Mouse (Mus musculus): ENCODE results near the gene Ifi27. TPM values are rescaled to one million over a fixed set of nuclear protein-coding genes. Genes with fewer than 3 reads are reported as not detected.

Gene Ifi27
- polyA plus RNA-seq, 1 experiment from 2014 or later: 8.4 TPM

DNA sequence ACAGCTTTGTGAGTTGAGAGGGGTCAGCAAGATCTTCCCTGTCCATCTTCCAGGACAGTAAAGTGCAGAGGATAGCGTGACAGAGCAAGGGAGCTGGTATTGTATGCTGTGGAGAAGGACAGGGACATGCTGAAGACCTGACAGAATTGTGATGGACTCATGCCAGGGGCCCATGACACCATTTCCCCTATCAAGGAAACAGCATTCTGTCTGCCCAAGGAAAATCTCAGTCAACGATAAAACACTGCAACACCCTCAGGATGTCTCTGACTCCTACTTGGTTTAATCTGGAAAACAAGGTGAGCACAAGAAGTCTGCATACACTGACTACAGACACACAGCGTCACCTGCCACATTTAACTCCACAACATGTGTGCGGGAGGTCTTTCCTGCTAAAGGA, 26.3 kb upstream of the Ifi27 start, which contains the start of gene 9330161L09Rik:
Gene 9330161L09Rik, minus strand, starts transcription at position 101 of the 400 bp plus-strand sequence.
- no peaks in the 10 kb centered on the region for H3K9me3 ChIP-seq (ENCODE audit: control insufficient read depth, low read length)
- H3K27ac ChIP-seq (ENCODE audit: low read length): no peak within 1 kb of the TSS
- no peak within 1 kb of the TSS for H3K4me3 ChIP-seq (replicated peaks; ENCODE audit: low read length)
- no peak for ATAC-seq
- no peaks in the 10 kb centered on the region for H3K27me3 ChIP-seq (replicated peaks; ENCODE audit: control insufficient read depth, insufficient read depth, low read length)
- peaks cover 45% of the 10 kb centered on the region for H3K36me3 ChIP-seq (ENCODE audit: control insufficient read depth, insufficient read depth)
- H3K4me2 ChIP-seq (ENCODE audit: low read length): no peak within 1 kb of the TSS
- H3K9ac ChIP-seq (replicated peaks; ENCODE audit: low read depth, low read length): no peak within 1 kb of the TSS
- H3K4me1 ChIP-seq (replicated peaks; ENCODE audit: control insufficient read depth, insufficient read depth, low read length): no peaks in the 10 kb centered on the region
- 95% methylated on average over 4 of the region's 4 CpGs for WGBS

DNA sequence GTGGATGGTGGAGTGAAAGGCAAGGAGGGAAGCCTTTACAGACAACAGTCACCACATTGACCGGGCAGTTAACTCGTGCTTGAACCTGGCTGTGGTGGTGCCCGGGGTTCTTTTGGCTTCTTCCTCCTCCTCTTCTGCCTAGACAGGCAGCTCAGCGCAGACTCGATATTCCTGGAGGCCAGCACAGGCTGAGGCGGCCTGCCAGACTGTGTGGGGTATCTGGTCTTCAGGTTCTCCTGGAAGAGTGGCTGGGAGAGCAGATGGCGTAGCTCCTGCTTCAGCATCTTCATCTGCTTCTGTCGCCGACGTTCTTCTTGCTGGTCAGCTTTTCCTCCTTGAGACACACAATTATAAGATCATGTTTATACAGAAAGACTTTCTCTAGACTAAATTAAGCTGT, 25.9 kb upstream of the Ifi27 start:
- Histone ChIP-seq H3K4me2 (ENCODE audit: low read length) (no peak overlapping the region), H3K9ac (replicated peaks; ENCODE audit: low read depth, low read length) (no peak overlapping the region)
- no peak for ATAC-seq

DNA sequence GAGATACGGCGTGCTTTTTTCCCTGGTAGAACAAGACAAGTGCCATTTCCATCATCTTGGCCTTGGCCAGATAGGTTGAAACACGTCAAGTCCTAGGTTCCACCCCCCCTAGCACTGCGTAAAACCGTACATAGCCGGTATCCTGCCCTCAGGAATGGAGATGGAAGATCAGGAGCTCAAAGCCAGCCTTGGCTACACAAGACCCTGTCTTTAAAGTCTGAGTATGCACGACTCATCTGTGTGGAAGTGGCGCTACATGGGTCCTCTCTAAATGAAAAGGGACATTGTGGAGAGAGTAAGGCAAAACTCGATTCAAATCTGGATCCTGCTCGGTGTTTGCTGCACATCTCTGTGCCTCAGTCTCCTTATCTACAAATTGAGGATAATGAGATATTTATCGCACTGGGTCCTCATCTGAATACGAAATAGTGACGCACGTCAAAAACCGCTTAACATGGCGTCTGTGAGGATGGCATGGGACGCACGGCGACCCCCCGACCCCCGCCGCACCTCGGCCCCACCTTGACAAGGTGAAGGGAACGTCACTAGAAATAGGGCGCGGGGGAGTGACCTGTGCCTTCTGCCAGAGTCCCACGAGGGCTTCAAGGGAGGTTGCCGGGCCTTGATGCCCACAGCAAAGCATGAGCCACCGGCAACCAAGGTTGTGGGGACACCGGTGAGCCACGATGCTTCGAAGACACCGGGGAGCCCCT, 8.8 kb upstream of the Ifi27 start:
- Histone ChIP-seq H3K27me3 (replicated peaks; ENCODE audit: control insufficient read depth, insufficient read depth, low read length) (no peaks in the 10 kb centered on the region), H3K9me3 (ENCODE audit: control insufficient read depth, low read length) (no peaks in the 10 kb centered on the region), H3K4me3 (replicated peaks; ENCODE audit: low read length) (peak overlapping the region; percentile 73), H3K27ac (ENCODE audit: low read length) (no peak overlapping the region), H3K9ac (replicated peaks; ENCODE audit: low read depth, low read length) (peak overlapping the region; percentile 68), H3K4me2 (ENCODE audit: low read length) (peak overlapping the region; percentile 73), H3K36me3 (ENCODE audit: control insufficient read depth, insufficient read depth) (0 out of 2 replicates have a peak, but pooled peaks cover 3% of the 10 kb centered on the region), H3K4me1 (replicated peaks; ENCODE audit: control insufficient read depth, insufficient read depth, low read length) (peaks cover 36% of the 10 kb centered on the region)
- 10% methylated on average over 33 of the region's 33 CpGs for WGBS
- ATAC-seq: no peak

More for the DNA sequence above, 25.9 kb upstream of the Ifi27 start:
- H3K9me3 ChIP-seq (ENCODE audit: control insufficient read depth, low read length): no peaks in the 10 kb centered on the region
- WGBS: 93% methylated on average over 10 of the region's 10 CpGs
- no peaks in the 10 kb centered on the region for H3K4me1 ChIP-seq (replicated peaks; ENCODE audit: control insufficient read depth, insufficient read depth, low read length)
- H3K4me3 ChIP-seq (replicated peaks; ENCODE audit: low read length): no peak overlapping the region
- H3K36me3 ChIP-seq (ENCODE audit: control insufficient read depth, insufficient read depth): peaks cover 44% of the 10 kb centered on the region
- H3K27me3 ChIP-seq (replicated peaks; ENCODE audit: control insufficient read depth, insufficient read depth, low read length): no peaks in the 10 kb centered on the region
- H3K27ac ChIP-seq (ENCODE audit: low read length): no peak overlapping the region

DNA sequence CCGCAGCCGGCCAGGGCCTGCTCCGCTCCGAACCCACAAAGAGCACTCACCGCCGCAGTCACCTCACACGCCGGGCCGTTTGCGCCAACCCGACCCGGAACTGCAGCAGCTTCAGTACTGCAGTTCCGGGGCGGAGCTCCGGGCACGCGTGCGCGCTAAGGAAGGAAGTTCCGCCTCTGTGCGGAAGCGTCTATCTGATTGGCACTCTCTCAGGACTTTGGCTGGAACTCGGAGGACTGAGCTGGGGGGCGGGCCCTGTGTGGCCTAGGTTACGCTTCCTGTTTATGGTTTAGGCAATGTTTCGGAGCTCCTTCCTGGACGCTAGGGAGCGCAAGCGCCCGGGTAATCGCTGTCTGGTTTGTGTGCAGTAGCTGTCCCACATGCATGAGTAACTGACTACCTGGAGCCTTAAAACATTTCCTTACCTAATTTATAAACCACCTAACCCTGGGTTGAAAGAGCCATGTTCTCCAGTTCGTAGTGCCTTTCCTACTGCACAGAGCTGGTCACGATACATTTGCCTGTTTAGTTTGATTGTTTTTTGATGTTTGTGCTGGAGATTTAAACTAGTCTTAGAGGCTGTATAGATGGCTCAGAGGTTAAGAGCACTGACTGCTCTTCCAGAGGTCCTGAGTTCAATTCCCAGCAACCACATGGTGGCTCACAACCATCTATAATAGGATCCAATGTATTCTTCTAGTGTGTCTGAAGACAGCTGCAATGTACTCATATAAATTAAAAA, 8.1 kb upstream of the Ifi27 start, which contains the start of gene Ddx24:
Gene Ddx24, minus strand, starts transcription at position 102 of the 742 bp plus-strand sequence.
- no peaks in the 10 kb centered on the region for H3K27me3 ChIP-seq (replicated peaks; ENCODE audit: control insufficient read depth, insufficient read depth, low read length)
- peaks cover 34% of the 10 kb centered on the region for H3K4me1 ChIP-seq (replicated peaks; ENCODE audit: control insufficient read depth, insufficient read depth, low read length)
- H3K4me3 ChIP-seq (replicated peaks; ENCODE audit: low read length): peak within 1 kb of the TSS; percentile 73
- peak within 1 kb of the TSS; percentile 54; the same call in 1 of the 2 replicates for H3K27ac ChIP-seq (ENCODE audit: low read length)
- H3K9me3 ChIP-seq (ENCODE audit: control insufficient read depth, low read length): no peaks in the 10 kb centered on the region
- ATAC-seq: peak; percentile 100
- H3K4me2 ChIP-seq (ENCODE audit: low read length): peak within 1 kb of the TSS; percentile 73
- 2% methylated on average over 33 of the region's 33 CpGs for WGBS
- peak within 1 kb of the TSS; percentile 68 for H3K9ac ChIP-seq (replicated peaks; ENCODE audit: low read depth, low read length)
- 0 out of 2 replicates have a peak, but pooled peaks cover 3% of the 10 kb centered on the region for H3K36me3 ChIP-seq (ENCODE audit: control insufficient read depth, insufficient read depth)

DNA sequence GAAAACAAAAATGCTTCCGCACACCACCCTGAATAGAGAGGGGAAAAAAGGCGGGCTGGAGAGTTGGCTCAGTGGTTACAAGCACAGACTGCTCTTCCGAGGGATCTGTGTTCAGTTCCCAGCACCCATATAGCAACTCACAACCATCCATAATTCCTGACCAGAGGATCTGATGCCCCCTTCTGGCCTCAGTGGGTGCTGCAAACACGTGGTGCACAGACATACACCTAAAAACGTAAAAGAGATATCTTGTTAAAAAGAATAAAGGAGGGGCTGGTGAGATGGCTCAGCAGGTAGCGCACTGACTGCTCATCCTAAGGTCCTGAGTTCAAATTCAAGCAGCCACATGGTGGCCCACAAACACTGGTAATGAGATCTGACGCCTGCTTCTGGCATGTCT, 7.3 kb upstream of the Ifi27 start:
- Histone ChIP-seq H3K27me3 (replicated peaks; ENCODE audit: control insufficient read depth, insufficient read depth, low read length) (no peaks in the 10 kb centered on the region), H3K27ac (ENCODE audit: low read length) (no peak overlapping the region), H3K9me3 (ENCODE audit: control insufficient read depth, low read length) (no peaks in the 10 kb centered on the region), H3K4me1 (replicated peaks; ENCODE audit: control insufficient read depth, insufficient read depth, low read length) (peaks cover 28% of the 10 kb centered on the region), H3K4me2 (ENCODE audit: low read length) (no peak overlapping the region), H3K4me3 (replicated peaks; ENCODE audit: low read length) (no peak overlapping the region), H3K36me3 (ENCODE audit: control insufficient read depth, insufficient read depth) (0 out of 2 replicates have a peak, but pooled peaks cover 3% of the 10 kb centered on the region), H3K9ac (replicated peaks; ENCODE audit: low read depth, low read length) (no peak overlapping the region)
- no peak for ATAC-seq
- 94% methylated on average over 7 of the region's 7 CpGs for WGBS

DNA sequence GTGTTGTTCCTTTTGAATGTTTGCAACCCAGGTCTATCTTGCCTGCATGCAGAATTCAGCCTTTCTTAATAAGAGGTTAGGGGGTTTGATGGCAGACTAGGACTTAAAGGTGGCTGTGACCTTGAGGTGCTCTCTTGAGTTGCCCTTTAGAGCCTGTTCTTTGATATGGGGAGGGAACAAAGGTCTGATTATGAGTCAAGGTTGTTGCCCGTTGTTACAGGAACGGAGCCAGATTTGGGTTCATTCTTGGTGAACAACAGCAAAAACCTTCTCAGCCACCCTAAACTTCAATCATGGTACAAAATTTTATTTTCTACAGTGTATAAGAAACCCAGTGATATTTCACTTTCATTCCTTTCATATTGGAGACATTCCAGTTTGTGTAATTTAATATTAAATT, 581 bp upstream of the Ifi27 start:
- H3K4me2 ChIP-seq (ENCODE audit: low read length): no peak overlapping the region
- whole genome bisulfite sequencing: 89% methylated on average over 2 of the region's 2 CpGs
- no peak for ATAC-seq
- H3K27ac ChIP-seq (ENCODE audit: low read length): no peak overlapping the region
- H3K4me3 ChIP-seq (replicated peaks; ENCODE audit: low read length): no peak overlapping the region
- H3K27me3 ChIP-seq (replicated peaks; ENCODE audit: control insufficient read depth, insufficient read depth, low read length): no peaks in the 10 kb centered on the region
- H3K36me3 ChIP-seq (ENCODE audit: control insufficient read depth, insufficient read depth): no peaks in the 10 kb centered on the region
- H3K4me1 ChIP-seq (replicated peaks; ENCODE audit: control insufficient read depth, insufficient read depth, low read length): no peaks in the 10 kb centered on the region
- no peaks in the 10 kb centered on the region for H3K9me3 ChIP-seq (ENCODE audit: control insufficient read depth, low read length)
- H3K9ac ChIP-seq (replicated peaks; ENCODE audit: low read depth, low read length): no peak overlapping the region

DNA sequence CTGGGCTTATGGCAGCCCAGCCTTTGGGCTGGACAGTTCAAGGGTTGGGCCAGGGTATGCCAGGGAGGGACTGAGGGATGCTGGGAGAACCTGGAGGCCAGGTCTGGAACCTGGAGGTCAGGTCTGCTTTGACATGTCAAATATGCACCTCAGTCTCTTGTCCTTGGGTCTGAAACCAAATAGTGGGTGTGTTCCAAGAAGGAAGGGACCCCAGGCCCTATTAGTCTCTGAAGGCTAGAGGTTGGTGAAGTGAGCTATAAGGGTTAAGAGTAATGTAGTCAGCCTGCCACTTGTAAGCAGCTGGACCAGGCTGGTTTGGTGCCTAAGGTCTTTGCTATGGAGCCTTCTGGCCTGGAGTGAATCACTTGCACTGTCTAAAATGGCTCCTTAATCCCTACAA, 850 bp downstream of the Ifi27 start:
- no peak overlapping the region for H3K9ac ChIP-seq (replicated peaks; ENCODE audit: low read depth, low read length)

DNA sequence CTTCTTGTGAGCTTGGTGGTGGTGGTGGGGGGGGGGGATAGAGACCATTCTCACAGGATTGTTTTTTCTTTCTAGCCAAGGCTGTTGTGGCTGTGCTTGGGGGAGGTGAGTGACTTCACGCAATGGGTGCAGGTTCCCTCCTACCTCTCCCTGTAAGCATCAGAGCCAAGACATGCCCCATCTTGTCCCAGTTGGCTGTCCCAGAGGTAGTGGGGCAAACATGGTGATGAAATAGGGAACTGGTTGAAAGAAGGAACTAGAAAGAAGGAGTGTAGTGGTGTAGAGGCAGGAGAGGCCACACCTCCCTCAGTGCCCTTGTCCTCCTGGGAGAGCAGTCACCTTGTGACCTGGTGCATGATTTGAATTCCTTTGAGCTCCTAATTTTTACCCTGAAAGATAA, 3.6 kb downstream of the Ifi27 start:
- Histone ChIP-seq H3K4me3 (replicated peaks; ENCODE audit: low read length) (no peak overlapping the region), H3K36me3 (ENCODE audit: control insufficient read depth, insufficient read depth) (no peaks in the 10 kb centered on the region), H3K9ac (replicated peaks; ENCODE audit: low read depth, low read length) (no peak overlapping the region), H3K4me1 (replicated peaks; ENCODE audit: control insufficient read depth, insufficient read depth, low read length) (no peaks in the 10 kb centered on the region), H3K9me3 (ENCODE audit: control insufficient read depth, low read length) (no peaks in the 10 kb centered on the region), H3K27ac (ENCODE audit: low read length) (no peak overlapping the region), H3K4me2 (ENCODE audit: low read length) (no peak overlapping the region), H3K27me3 (replicated peaks; ENCODE audit: control insufficient read depth, insufficient read depth, low read length) (no peaks in the 10 kb centered on the region)
- WGBS: 82% methylated on average over 1 of the region's 1 CpGs
- no peak for ATAC-seq

More for the DNA sequence above, 850 bp downstream of the Ifi27 start:
- no peak for ATAC-seq
- no peak overlapping the region for H3K4me3 ChIP-seq (replicated peaks; ENCODE audit: low read length)
- no peaks in the 10 kb centered on the region for H3K9me3 ChIP-seq (ENCODE audit: control insufficient read depth, low read length)
- no peaks in the 10 kb centered on the region for H3K27me3 ChIP-seq (replicated peaks; ENCODE audit: control insufficient read depth, insufficient read depth, low read length)
- no peak overlapping the region for H3K4me2 ChIP-seq (ENCODE audit: low read length)
- no peak overlapping the region for H3K27ac ChIP-seq (ENCODE audit: low read length)
- no peaks in the 10 kb centered on the region for H3K36me3 ChIP-seq (ENCODE audit: control insufficient read depth, insufficient read depth)
- H3K4me1 ChIP-seq (replicated peaks; ENCODE audit: control insufficient read depth, insufficient read depth, low read length): no peaks in the 10 kb centered on the region

DNA sequence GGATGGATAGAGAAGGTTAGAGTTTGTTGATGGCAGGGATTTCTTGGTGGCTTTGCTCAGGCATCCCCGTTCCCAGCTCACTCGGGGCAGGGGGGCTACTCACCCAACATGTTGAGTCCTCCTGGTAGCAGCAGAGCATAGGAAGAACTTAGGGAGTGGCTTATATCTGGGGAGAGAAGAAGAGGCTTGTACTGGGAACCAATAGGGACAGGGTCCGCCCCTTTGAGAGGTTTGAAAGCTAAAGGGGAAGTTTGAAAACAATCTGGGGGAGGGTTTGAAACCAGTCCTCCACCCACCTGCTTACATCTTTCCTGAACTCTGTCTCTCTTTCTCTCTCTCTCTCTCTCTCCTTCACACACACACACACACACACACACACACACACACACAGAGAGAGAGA, 9.5 kb downstream of the Ifi27 start, which contains the start of gene Ifi27l2a:
Gene Ifi27l2a, minus strand, starts transcription at position 157 of the 400 bp plus-strand sequence.
- Histone ChIP-seq H3K36me3 (ENCODE audit: control insufficient read depth, insufficient read depth) (no peaks in the 10 kb centered on the region), H3K4me2 (ENCODE audit: low read length) (no peak within 1 kb of the TSS), H3K9ac (replicated peaks; ENCODE audit: low read depth, low read length) (no peak within 1 kb of the TSS), H3K9me3 (ENCODE audit: control insufficient read depth, low read length) (no peaks in the 10 kb centered on the region), H3K27ac (ENCODE audit: low read length) (no peak within 1 kb of the TSS), H3K4me3 (replicated peaks; ENCODE audit: low read length) (no peak within 1 kb of the TSS), H3K4me1 (replicated peaks; ENCODE audit: control insufficient read depth, insufficient read depth, low read length) (no peaks in the 10 kb centered on the region), H3K27me3 (replicated peaks; ENCODE audit: control insufficient read depth, insufficient read depth, low read length) (no peaks in the 10 kb centered on the region)
- WGBS: 52% methylated on average over 3 of the region's 3 CpGs
- ATAC-seq: no peak

Measured in forebrain, embryonic 16.5 days (tissue).